In the genomic region with DNA sequence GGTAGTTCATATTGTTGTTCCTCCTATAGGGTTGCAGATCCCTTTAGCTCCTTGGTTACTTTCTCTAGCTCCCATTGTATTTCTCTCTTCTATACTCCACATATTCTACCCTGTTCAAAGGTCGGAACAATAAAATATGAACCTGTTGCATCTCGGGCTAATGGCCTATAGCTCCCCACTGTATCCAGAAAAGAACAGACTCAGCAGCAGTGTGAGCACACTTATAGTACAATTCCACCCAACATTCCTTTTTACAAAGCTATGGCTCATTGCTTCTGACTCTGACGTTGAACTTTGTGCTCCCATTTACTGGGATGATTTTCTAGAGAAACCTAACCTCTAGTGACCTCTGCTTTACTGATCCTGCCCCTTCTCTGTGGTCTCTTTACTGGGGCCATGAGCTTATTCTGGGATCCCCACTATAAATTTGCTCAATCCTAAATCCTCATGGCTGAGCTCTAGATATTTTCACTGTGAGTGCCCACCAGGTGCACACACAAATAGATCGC, we compare ENCODE assay signal across 28 mouse cellular contexts. TPM values are rescaled to one million over a fixed set of nuclear protein-coding genes. Genes with fewer than 3 reads are reported as not detected.
A peak's percentile ranks its signal among the peaks of the same experiment; 100 is the strongest.
DNase-seq lines count a peak whose midpoint lies in the region; ATAC-seq and TF ChIP-seq lines count a peak whose summit lies in the region.
"Had no signal": no experiment of that assay in that cellular context is flagged by ENCODE, and none has a peak within 500 bp of the region (broad histone marks: within the 10 kb centered on the region; RNA-seq: fewer than 3 reads in every experiment).

No protein-coding gene starts in this region.

- no peaks in the 10 kb centered on the region for H3K4me1 ChIP-seq in heart, adult 2 months (ENCODE audit: control insufficient read depth, insufficient read depth, low read length)
- 0 out of 2 replicates have a peak, but pooled peaks cover 11% of the 10 kb centered on the region for H3K4me1 ChIP-seq in intestine, postnatal 0 days (replicated peaks; ENCODE audit: control insufficient read depth, insufficient read depth, low read length)
- H3K4me1 ChIP-seq: embryonic facial prominence, embryonic 10.5 days; forebrain, embryonic 12.5 days; heart, embryonic 12.5 days; heart, embryonic 15.5 days; hindbrain, embryonic 13.5 days had no signal

- H3K9ac ChIP-seq in heart, adult 2 months (ENCODE audit: low read depth, low read length): no peak overlapping the region
- no peak overlapping the region for H3K9ac ChIP-seq in intestine, postnatal 0 days (ENCODE audit: low read depth, low read length)
- H3K9ac ChIP-seq: embryonic facial prominence, embryonic 13.5 days; forebrain, embryonic 12.5 days; heart, embryonic 12.5 days; heart, embryonic 15.5 days; hindbrain, embryonic 13.5 days had no signal

- ATAC-seq in intestine, postnatal 0 days: peak; percentile 92
- ATAC-seq: activated CD4-positive, CD25-positive, alpha-beta regulatory T cell, adult 4 months; forebrain, embryonic 16.5 days had no signal

- DNase-seq in heart, adult 11 months: peak; percentile 37
- DNase-seq in heart, adult 2 months: no peak
- DNase-seq in kidney, adult 9 months: peak; percentile 66
- no peak for DNase-seq in kidney, postnatal 25 days
- peak; percentile 31 for DNase-seq in kidney, postnatal 14 days
- no peak for DNase-seq in kidney, adult 18-20 months
- DNase-seq in testis, postnatal 14 days (ENCODE audit: low spot score): no peak
- DNase-seq: adrenal gland, adult 8-10 months; adrenal gland, postnatal 25 days; cerebellum, adult 11-12 months; cerebellum, adult 8-10 months; cerebellum, postnatal 10 days; embryo, embryonic 11 days; gastrocnemius, postnatal 10 days; gastrocnemius, postnatal 36 days; heart, postnatal 10 days; heart, postnatal 36 days had no signal

- TF ChIP-seq POLR2A in heart, adult 2 months (IDR thresholded peaks at IDR 0.05; ENCODE audit: insufficient read depth, low read depth, low read length): no peak

- H3K79me2 ChIP-seq in heart, adult 2 months (replicated peaks; ENCODE audit: control insufficient read depth, insufficient read depth, low read length): no peaks in the 10 kb centered on the region

- no peak overlapping the region for H3K27ac ChIP-seq in heart, adult 2 months
- H3K27ac ChIP-seq in intestine, postnatal 0 days (ENCODE audit: low read depth, low read length): peak overlapping the region; percentile 35; the same call in 1 of the 2 replicates
- H3K27ac ChIP-seq: embryonic facial prominence, embryonic 10.5 days; embryonic facial prominence, embryonic 13.5 days; forebrain, embryonic 12.5 days; heart, embryonic 15.5 days; hindbrain, embryonic 10.5 days; hindbrain, embryonic 13.5 days had no signal

- no peaks in the 10 kb centered on the region for H3K9me3 ChIP-seq in intestine, postnatal 0 days (ENCODE audit: control insufficient read depth)
- H3K9me3 ChIP-seq: embryonic facial prominence, embryonic 10.5 days; embryonic facial prominence, embryonic 13.5 days; forebrain, embryonic 12.5 days; heart, embryonic 12.5 days; heart, embryonic 15.5 days; hindbrain, embryonic 10.5 days; hindbrain, embryonic 13.5 days had no signal

- TF ChIP-seq EP300 in heart, adult 2 months (IDR thresholded peaks at IDR 0.05; ENCODE audit: insufficient read depth, low read depth, low read length): no peak

- H3K4me2 ChIP-seq in intestine, postnatal 0 days (replicated peaks; ENCODE audit: low read depth): no peak overlapping the region
- H3K4me2 ChIP-seq: embryonic facial prominence, embryonic 13.5 days; forebrain, embryonic 12.5 days; heart, embryonic 12.5 days; heart, embryonic 15.5 days; hindbrain, embryonic 13.5 days had no signal

- WGBS in heart, adult 2 months: 90% methylated on average over 4 of the region's 4 CpGs
- 57% methylated on average over 4 of the region's 4 CpGs for WGBS in intestine, postnatal 0 days

- no peaks in the 10 kb centered on the region for H3K27me3 ChIP-seq in heart, adult 2 months (ENCODE audit: control insufficient read depth, insufficient read depth, low read length)
- H3K27me3 ChIP-seq in intestine, postnatal 0 days (replicated peaks; ENCODE audit: control insufficient read depth, insufficient read depth, low read length): no peaks in the 10 kb centered on the region
- H3K27me3 ChIP-seq: embryonic facial prominence, embryonic 13.5 days; forebrain, embryonic 12.5 days; heart, embryonic 12.5 days; heart, embryonic 15.5 days; hindbrain, embryonic 13.5 days had no signal

- intact Hi-C loops in heart, adult 2 months (cut with DNase I): no loop called here

- H3K36me3 ChIP-seq in heart, adult 2 months (ENCODE audit: control insufficient read depth, insufficient read depth, low read length): no peaks in the 10 kb centered on the region
- H3K36me3 ChIP-seq in intestine, postnatal 0 days (ENCODE audit: control insufficient read depth, insufficient read depth): no peaks in the 10 kb centered on the region
- H3K36me3 ChIP-seq: embryonic facial prominence, embryonic 10.5 days; embryonic facial prominence, embryonic 13.5 days; forebrain, embryonic 12.5 days; heart, embryonic 12.5 days; heart, embryonic 15.5 days; hindbrain, embryonic 10.5 days; hindbrain, embryonic 13.5 days had no signal

- H3K4me3 ChIP-seq in heart, adult 2 months: no peak overlapping the region
- no peak overlapping the region for H3K4me3 ChIP-seq in intestine, postnatal 0 days (ENCODE audit: low read depth, low read length)
- H3K4me3 ChIP-seq: embryonic facial prominence, embryonic 10.5 days; embryonic facial prominence, embryonic 13.5 days; erythroblast, embryonic 14.5 days; forebrain, embryonic 12.5 days; heart, embryonic 12.5 days; heart, embryonic 15.5 days; hindbrain, embryonic 10.5 days; hindbrain, embryonic 13.5 days had no signal

- TF ChIP-seq CTCF in heart, adult 2 months (IDR thresholded peaks at IDR 0.05): no peak
- TF ChIP-seq CTCF in intestine, postnatal 0 days (IDR thresholded peaks at IDR 0.05; ENCODE audit: low read depth): no peak

RNA-seq across cellular contexts. Expression of a gene that starts 34.4 kb away (rescaled TPM):
- 1 to 10 TPM; 8.6 to 9.2 TPM for total RNA-seq in heart, adult 2 months (2021)
- polyA plus RNA-seq in heart, adult 2 months (2012; rRNA removed): 6.7 and 9.6 TPM in 2 replicates
- 67.6 and 73.2 TPM in 2 replicates for polyA plus RNA-seq in intestine, postnatal 0 days (2015; fragmentation: Nextera tagmentation; extraction: Ambion mirVana)

Comparison
In these comparisons a context has a peak if more than half of its experiments do, and no peak if none do; other contexts are left out.
1. DNase-seq: peak in heart, adult 11 months (single experiment), kidney, adult 9 months (single experiment) and kidney, postnatal 14 days (single experiment); none in heart, adult 2 months (0 of 2), kidney, postnatal 25 days (0 of 2), kidney, adult 18-20 months (single experiment) and testis, postnatal 14 days (single experiment).